Mouse (Mus musculus) layer of hippocampus, adult 9-10 months (tissue): ENCODE measurements around the gene Sgip1.

ENCODE experiments used
- DNase-seq: peaks from one replicate; pipeline ENCODE4 v3.0.0; 2022; ENCODE audit warnings: low spot score

Sgip1 gene

DNA sequence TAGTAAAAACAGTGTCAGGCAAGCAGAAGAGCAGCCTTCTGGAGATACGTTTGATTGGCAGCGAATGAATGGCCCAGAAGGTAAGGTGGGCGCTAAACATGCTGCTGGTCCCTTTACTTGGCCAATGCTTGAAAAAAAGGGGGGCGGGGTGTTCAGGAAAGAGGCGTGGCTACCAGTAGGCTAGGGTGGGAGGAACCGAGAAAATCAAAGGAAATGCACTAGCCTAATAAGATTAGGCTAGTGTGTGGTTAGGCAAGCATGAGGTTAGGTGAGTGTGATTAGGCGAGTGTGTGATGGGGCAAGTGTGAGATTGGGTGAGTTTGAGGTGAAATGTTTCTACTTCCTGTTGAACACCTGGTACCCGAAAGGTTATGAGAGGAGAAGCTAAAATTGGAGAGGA, at the start of gene Sgip1:
Gene Sgip1 (plus strand): TSS at position 11 of the 400 bp plus-strand sequence.
- no peak for DNase-seq

GRCm38 (mm10) chr4:102691402-102691801, 49.7 kb upstream of the Sgip1 start:
- no peak for DNase-seq

DNA sequence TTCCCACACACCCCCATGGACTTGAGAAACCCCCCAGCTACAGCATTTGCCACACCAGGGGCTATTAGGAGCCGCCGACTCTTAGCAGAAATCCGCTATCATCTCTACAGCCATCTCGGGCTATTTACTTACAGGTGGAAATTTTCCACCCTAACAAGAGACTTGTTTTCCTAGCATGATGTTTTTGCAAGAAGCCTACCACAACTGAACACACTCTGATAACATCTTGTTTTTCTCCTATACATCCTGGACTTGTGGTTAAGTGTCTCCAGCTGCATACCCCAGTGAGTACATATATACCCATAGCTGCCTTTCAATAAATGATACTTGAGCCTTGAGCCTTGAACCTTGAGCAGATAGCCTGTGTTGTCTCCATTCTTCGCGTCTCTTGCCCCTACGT, 43.1 kb upstream of the Sgip1 start:
- DNase-seq: no peak

GRCm38 (mm10) chr4:102711731-102712130, 29.4 kb upstream of the Sgip1 start:
- DNase-seq: no peak

DNA sequence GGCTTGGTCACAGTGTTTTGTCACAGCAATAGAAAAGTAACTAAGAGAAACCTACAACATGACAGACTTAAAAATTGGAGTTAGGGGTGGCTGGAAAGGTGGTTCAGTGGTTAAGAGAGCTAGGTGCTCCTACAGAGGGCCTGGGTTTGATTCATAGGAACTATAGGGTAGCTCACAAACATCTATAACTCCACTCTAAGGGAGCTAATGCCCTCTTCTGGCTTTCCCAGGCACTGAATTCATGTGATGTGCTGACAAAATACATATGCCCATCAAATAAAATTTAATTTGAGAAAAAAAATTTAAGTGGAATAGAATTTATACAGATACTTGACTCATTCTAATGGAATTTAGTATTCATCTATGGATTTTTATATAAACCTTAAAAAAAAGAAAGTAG, 25.6 kb upstream of the Sgip1 start:
- DNase-seq: no peak

DNA sequence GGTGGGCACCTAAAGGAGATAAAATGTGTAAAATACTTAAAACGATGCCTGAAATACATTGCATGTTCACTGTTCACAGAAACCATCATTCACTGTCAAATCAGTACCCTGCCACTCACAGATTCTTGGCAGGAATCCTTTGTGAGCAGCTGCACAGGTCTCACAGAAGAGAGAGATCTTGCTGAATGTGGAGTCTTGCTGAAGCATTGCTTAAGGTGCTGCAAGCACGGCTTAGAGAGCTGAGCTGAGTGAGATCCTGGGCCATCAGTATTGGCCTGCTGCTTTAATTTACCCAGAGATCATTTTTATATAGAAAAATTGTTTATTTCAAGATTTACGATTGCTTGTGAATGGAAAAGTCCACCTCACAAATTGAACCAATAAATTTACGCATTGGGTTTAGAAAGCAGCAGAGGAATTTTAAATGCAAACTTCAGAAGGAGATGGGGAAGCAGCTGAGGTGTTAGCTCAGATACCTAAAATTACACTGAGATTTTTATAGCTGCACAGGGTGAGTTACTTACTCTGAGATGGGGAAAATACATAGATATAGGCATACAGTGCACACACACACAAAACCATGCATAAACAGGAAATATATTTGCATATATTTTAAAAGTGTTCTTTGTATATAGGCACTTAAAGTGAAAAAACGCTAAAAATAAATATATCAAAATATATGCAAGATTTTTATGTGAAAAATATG, 23.8 kb upstream of the Sgip1 start:
- DNase-seq: no peak

GRCm38 (mm10) chr4:102719535-102719934, 21.6 kb upstream of the Sgip1 start:
- DNase-seq: peak; percentile 48

GRCm38 (mm10) chr4:102719951-102720350, 21.1 kb upstream of the Sgip1 start:
- no peak for DNase-seq

DNA sequence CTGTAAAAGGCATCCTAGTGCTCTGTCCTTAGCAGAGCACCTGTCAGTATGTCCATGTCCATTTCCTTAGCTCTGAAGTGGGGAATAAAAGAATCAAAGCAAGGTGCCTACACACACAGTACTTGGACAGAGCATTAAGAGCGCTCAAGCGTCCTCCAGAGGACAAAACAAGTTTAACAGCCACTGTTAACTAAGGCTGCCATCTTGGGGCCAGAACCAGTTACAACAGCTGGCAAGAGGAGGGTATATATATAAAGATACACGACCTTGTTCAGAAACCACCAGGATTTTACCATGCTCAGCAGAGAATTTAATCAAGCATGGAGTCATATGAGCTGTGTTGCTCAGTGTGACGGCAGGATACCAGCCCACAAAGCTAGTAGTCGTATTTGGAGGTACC, 16.7 kb upstream of the Sgip1 start:
- no peak for DNase-seq

- no peak for DNase-seq
Observed at GRCm38 (mm10) chr4:102730976-102731375, 10.1 kb upstream of the Sgip1 start.

GRCm38 (mm10) chr4:102734022-102734657, 7.0 kb upstream of the Sgip1 start:
- DNase-seq: no peak

DNA sequence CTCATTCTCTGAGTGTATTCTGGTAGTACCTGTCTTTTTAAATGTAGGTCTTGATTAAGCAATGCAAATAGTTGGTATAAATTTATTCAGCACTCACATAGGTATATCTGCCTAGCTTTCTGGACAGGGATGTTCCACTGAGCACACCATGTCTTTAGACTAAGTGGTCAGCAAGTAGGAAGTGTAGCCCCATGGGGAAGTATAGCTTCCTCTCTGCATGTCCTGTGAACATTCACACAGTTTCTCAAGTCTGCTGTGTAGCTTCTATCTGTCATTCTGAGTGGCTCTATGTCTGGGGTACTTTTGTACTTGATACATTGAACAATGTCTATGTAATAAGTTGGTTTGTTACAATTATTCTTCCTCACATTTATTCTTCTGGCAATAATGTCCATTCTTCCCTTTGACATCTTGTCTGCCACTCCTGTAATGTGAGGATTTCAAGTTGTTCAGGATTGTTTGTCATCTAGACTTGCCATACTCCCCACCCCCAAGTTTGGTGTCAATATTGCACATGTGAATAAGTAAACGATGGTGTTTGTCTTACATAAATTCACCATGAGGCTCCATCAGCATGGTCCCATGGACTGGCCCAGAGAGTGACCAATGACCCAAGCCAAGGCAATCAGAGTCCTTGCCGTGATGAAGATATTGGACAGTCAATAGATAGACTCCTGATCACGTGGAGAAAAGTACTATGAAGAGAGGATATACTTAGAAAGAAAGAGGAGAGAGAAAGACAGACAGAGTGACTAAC, 12.4 kb downstream of the Sgip1 start:
- no peak for DNase-seq

DNA sequence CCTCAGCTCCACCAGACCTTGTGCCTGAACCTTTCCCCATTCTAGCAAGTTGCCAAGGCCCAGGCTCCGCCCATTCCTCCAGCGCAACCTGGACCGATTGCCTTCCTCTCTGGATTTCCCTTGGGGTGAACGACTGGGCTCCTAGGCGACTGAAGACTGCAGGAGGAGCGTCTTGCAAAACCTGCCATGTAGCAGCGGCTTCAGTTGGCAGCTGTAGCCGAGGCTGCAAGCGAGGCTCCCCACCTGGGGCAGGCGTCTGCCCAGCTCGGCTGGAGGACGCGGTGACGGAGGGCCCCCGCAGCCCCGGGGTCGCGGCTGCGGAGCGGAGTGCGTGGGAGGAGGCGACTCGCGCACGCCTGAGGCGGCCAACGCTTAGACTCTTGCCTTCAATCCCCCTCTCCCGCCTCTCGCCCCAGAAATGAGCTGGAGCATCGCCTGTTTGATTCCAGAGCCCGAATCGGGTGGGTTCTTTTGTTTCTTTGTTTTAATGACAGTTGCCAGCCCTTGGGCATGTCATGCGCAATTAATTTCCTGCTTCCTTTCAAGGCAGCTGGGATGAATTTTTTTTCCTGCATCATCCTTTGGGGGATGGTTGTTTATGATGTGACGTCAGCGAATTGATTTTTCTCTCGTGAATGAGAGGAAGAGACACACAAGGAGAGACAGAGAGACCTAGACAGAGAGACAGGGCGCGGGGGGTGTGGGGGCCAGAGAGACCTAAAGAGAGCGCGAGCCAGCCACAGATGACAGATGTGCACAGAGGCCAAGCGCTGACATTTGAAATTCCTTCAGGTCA, 18.2 kb downstream of the Sgip1 start:
- peak; percentile 53 for DNase-seq

DNA sequence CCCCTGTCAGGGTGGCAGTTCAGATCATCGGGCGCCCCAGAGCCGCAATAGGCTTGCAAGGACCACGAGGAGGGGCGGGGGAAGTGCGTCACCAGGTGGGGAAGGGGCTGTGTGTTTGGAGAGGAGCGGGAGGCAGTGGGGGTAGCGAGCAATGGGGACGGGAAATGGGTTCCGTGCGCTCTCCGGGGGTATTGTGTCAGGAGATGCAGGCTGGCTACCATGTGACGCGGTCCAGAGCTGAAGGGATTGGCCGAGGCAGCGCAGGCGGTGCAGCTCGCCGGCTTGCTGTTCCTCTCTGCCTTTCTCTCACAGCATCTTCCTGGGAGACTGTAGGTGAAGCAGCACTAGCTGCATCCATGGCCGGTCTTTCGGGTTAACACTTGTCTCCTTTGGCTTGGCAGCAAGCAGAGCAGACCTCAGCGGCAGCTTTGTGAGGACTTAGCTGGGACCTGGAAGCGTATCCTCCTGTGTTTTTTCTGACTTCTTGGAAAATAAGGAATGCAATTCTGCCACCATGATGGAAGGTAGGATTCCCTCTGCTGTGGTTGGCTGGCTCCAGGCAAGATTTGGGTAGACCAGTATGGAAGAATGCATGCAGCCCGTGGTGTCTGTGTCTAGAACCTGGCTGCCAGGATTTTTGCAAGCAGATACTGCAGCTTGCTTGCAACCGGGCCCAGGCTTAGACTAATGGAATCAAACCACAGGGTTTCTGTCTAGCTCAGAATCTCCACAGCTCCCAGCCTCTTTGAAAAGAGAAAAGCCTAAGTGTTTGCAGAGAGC, 19.1 kb downstream of the Sgip1 start:
- peak; percentile 74 for DNase-seq

DNA sequence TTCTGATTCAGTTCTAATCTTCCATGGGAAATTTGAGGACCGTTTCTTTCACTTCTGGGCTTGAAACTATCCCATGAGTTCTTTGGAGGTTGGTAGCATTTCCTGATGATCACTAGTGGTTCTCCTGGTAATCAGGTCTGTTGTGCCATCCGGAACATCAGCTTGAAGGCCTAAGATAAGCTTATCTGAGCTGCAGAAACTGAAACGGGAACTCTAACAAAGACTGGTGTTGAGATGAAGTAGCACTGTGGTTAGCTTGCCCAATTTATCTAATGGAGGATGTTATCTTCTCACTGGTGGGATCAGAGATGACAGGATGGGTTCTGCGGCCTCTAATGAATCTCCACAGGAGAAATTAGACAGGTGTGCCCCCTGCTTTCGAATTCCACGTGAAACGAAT, 21.0 kb downstream of the Sgip1 start:
- no peak for DNase-seq

DNA sequence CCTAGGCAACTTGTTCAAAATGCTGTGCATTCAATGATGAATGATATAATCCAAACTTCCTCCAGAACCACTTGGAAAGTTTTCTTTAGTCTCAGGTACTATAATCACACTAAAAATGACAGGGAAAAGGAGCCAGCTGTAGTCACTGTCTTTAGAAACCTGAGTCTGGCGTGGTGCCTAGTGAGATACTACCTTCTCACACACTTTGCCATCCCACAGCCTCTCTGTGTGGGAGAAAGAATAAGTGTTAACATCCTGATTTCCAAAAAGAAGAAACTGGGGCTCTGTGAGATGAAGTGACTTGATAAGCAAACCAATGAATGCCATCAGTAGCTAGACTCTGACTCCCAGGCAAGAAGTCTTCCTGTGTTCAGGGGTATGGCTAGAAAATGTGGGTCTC, 28.0 kb downstream of the Sgip1 start:
- no peak for DNase-seq

- DNase-seq: no peak
Observed at GRCm38 (mm10) chr4:102769936-102770335, 28.8 kb downstream of the Sgip1 start.

- DNase-seq: no peak
Observed at GRCm38 (mm10) chr4:102771598-102772357, 30.7 kb downstream of the Sgip1 start.

DNA sequence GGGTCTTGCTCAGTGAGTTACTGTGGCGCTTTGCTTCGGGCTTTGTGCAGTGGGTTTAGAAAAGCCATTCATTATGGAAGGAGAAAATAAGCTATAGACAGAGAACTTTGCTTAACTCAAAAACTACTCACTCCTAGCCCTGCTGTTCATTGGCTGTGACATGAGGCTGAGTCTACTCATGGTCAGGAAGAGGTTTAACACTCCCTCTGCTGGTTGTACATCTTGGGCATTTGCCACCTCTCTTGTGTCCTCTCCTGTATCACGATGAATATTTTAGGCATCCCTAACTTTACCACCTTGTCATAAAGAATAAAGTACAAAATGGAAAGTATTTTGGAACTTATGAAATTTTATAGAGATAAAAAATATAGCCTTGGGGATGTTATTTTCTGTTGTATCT, 32.1 kb downstream of the Sgip1 start:
- no peak for DNase-seq

- DNase-seq: no peak
Observed at GRCm38 (mm10) chr4:102773841-102774240, 32.7 kb downstream of the Sgip1 start.

- DNase-seq: no peak
Observed at GRCm38 (mm10) chr4:102774549-102774948, 33.5 kb downstream of the Sgip1 start.
